ENCODE assay signal across 8 mouse cellular contexts in the genomic region with DNA sequence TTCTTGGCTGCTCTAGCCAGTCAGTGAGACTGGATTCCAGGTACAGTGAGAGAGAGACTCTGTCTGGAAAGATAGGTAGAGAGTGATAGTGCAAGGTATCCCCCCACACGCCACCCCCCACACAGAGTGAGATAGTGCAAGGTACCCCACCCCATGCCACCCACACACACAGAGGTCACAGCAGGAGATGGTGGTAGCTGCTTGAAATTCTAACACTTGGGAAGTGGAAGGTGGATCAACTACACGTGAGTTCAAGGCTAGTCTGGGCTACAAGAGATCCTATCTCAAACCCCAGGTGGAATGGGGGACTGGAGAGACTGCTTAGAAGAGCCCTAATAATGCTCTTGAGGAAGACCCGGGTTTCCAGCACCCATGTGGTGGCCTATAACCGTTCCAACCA. TPM values are rescaled to one million over a fixed set of nuclear protein-coding genes. Genes with fewer than 3 reads are reported as not detected.
DNase-seq lines count a peak whose midpoint lies in the region; ATAC-seq and TF ChIP-seq lines count a peak whose summit lies in the region.

No protein-coding gene starts in this region.

- DNase-seq in layer of hippocampus, adult 2 months (ENCODE audit: low spot score in 2 of 2), result no peak
- no peak for DNase-seq in layer of hippocampus, postnatal 25 days (ENCODE audit: extremely low spot score in 1 of 2, low spot score in 1 of 2)
- DNase-seq in right cerebral cortex, postnatal 10 days (ENCODE audit: low spot score in 2 of 2), result no peak
- no peak for DNase-seq in cerebellum, adult 11-12 months
- no peak for DNase-seq in thymus, adult 18-20 months

- peaks cover 25% of the 10 kb centered on the region for H3K4me1 ChIP-seq in embryonic facial prominence, embryonic 13.5 days
- H3K4me1 ChIP-seq in intestine, embryonic 16.5 days (ENCODE audit: control insufficient read depth, insufficient read depth, low read length), result peaks cover 6% of the 10 kb centered on the region
- peaks cover 57% of the 10 kb centered on the region for H3K4me1 ChIP-seq in neural tube, embryonic 13.5 days (replicated peaks)

- WGBS in embryonic facial prominence, embryonic 13.5 days, result 51% methylated on average over 4 of the region's 4 CpGs
- 28% methylated on average over 4 of the region's 4 CpGs for WGBS in intestine, embryonic 16.5 days
- 43% methylated on average over 4 of the region's 4 CpGs for WGBS in neural tube, embryonic 13.5 days

- no peaks in the 10 kb centered on the region for H3K9me3 ChIP-seq in embryonic facial prominence, embryonic 13.5 days
- no peaks in the 10 kb centered on the region for H3K9me3 ChIP-seq in intestine, embryonic 16.5 days (ENCODE audit: control insufficient read depth, low read length)
- no peaks in the 10 kb centered on the region for H3K9me3 ChIP-seq in neural tube, embryonic 13.5 days

- TF ChIP-seq CTCF in layer of hippocampus, adult 2 months (conservative IDR thresholded peaks at IDR 0.05), result no peak

- H3K27ac ChIP-seq in layer of hippocampus, adult 2 months, result peak overlapping the region; percentile 92; the same call in 1 of the 2 replicates
- H3K27ac ChIP-seq in embryonic facial prominence, embryonic 13.5 days, result no peak overlapping the region
- H3K27ac ChIP-seq in intestine, embryonic 16.5 days (ENCODE audit: low read length), result peak overlapping the region; percentile 8; the same call in 1 of the 2 replicates
- no peak overlapping the region for H3K27ac ChIP-seq in neural tube, embryonic 13.5 days (replicated peaks)

- peak overlapping the region; percentile 85 for H3K4me3 ChIP-seq in layer of hippocampus, adult 2 months
- peak overlapping the region; percentile 70 for H3K4me3 ChIP-seq in embryonic facial prominence, embryonic 13.5 days
- H3K4me3 ChIP-seq in intestine, embryonic 16.5 days (ENCODE audit: low read length), result peak overlapping the region; percentile 70
- peak overlapping the region; percentile 65 for H3K4me3 ChIP-seq in neural tube, embryonic 13.5 days

- H3K4me2 ChIP-seq in embryonic facial prominence, embryonic 13.5 days, result peak overlapping the region; percentile 78
- H3K4me2 ChIP-seq in intestine, embryonic 16.5 days (ENCODE audit: low read depth, low read length), result peak overlapping the region; percentile 65
- peak overlapping the region; percentile 84 for H3K4me2 ChIP-seq in neural tube, embryonic 13.5 days

- peak overlapping the region; percentile 86 for H3K9ac ChIP-seq in embryonic facial prominence, embryonic 13.5 days
- peak overlapping the region; percentile 80 for H3K9ac ChIP-seq in intestine, embryonic 16.5 days (ENCODE audit: low read depth, low read length)
- peak overlapping the region; percentile 78 for H3K9ac ChIP-seq in neural tube, embryonic 13.5 days

- H3K36me3 ChIP-seq in embryonic facial prominence, embryonic 13.5 days, result peaks cover 23% of the 10 kb centered on the region
- H3K36me3 ChIP-seq in intestine, embryonic 16.5 days (ENCODE audit: control insufficient read depth, insufficient read depth, low read length), result no peaks in the 10 kb centered on the region
- H3K36me3 ChIP-seq in neural tube, embryonic 13.5 days, result peaks cover 23% of the 10 kb centered on the region

- no peaks in the 10 kb centered on the region for H3K27me3 ChIP-seq in embryonic facial prominence, embryonic 13.5 days
- H3K27me3 ChIP-seq in intestine, embryonic 16.5 days (replicated peaks; ENCODE audit: control insufficient read depth, insufficient read depth, low read length), result no peaks in the 10 kb centered on the region
- H3K27me3 ChIP-seq in neural tube, embryonic 13.5 days, result no peaks in the 10 kb centered on the region

- ATAC-seq in embryonic facial prominence, embryonic 13.5 days (ENCODE audit: insufficient number of reproducible peaks, insufficient read depth, low FRiP score, low TSS enrichment, low read depth), result no peak
- ATAC-seq in intestine, embryonic 16.5 days, result no peak
- peak; percentile 9; the same call in 1 of the 2 replicates for ATAC-seq in neural tube, embryonic 13.5 days (ENCODE audit: low read depth)

RNA-seq across cellular contexts. Expression of gene Gm28048, which starts 0.8 kb away (rescaled TPM):
- total RNA-seq in layer of hippocampus, adult 2 months (2021), result 10 to 100 TPM in 1 of 2 experiments, 1 to 10 TPM in 1; 9.3 to 11.1 TPM
- 10 to 100 TPM in 1 of 2 experiments, 1 to 10 TPM in 1; 9.5 to 10.4 TPM for total RNA-seq in layer of hippocampus, postnatal 25 days (2021)
- 8.6 and 12.3 TPM in 2 replicates for polyA plus RNA-seq in embryonic facial prominence, embryonic 13.5 days (2015; fragmentation: Nextera tagmentation; extraction: Ambion mirVana)
- 11.2 and 12.0 TPM in 2 replicates for polyA plus RNA-seq in intestine, embryonic 16.5 days (2015; fragmentation: Nextera tagmentation; extraction: Ambion mirVana)
- 6.7 and 7.4 TPM in 2 replicates for polyA plus RNA-seq in neural tube, embryonic 13.5 days (2015; fragmentation: Nextera tagmentation; extraction: Ambion mirVana)

RNA-seq across cellular contexts. Expression of gene Commd1, which starts 1.1 kb away (rescaled TPM):
- 10 to 100 TPM; 51.2 to 60.4 TPM for total RNA-seq in layer of hippocampus, adult 2 months (2021)
- total RNA-seq in layer of hippocampus, postnatal 25 days (2021), result 10 to 100 TPM; 50.9 to 62.2 TPM
- polyA plus RNA-seq in embryonic facial prominence, embryonic 13.5 days (2015; fragmentation: Nextera tagmentation; extraction: Ambion mirVana), result 387 and 398 TPM in 2 replicates
- 320 and 339 TPM in 2 replicates for polyA plus RNA-seq in intestine, embryonic 16.5 days (2015; fragmentation: Nextera tagmentation; extraction: Ambion mirVana)
- polyA plus RNA-seq in neural tube, embryonic 13.5 days (2015; fragmentation: Nextera tagmentation; extraction: Ambion mirVana), result 302 and 308 TPM in 2 replicates

RNA-seq across cellular contexts. Expression of gene Zrsr1, which starts 9.2 kb away (rescaled TPM):
- 10 to 100 TPM; 67.3 to 67.9 TPM for total RNA-seq in layer of hippocampus, adult 2 months (2021)
- 10 to 100 TPM; 56.5 to 61.7 TPM for total RNA-seq in layer of hippocampus, postnatal 25 days (2021)
- 4.0 and 4.8 TPM in 2 replicates for polyA plus RNA-seq in embryonic facial prominence, embryonic 13.5 days (2015; fragmentation: Nextera tagmentation; extraction: Ambion mirVana)
- polyA plus RNA-seq in intestine, embryonic 16.5 days (2015; fragmentation: Nextera tagmentation; extraction: Ambion mirVana), result 1.8 and 2.2 TPM in 2 replicates
- 8.9 and 9.4 TPM in 2 replicates for polyA plus RNA-seq in neural tube, embryonic 13.5 days (2015; fragmentation: Nextera tagmentation; extraction: Ambion mirVana)

RNA-seq across cellular contexts. Expression of gene Cct4, which starts 9.3 kb away (rescaled TPM):
- total RNA-seq in layer of hippocampus, adult 2 months (2021), result 100 to 1,000 TPM; 100 TPM
- total RNA-seq in layer of hippocampus, postnatal 25 days (2021), result 100 to 1,000 TPM in 1 of 2 experiments, 10 to 100 TPM in 1; 99.5 to 114 TPM
- polyA plus RNA-seq in embryonic facial prominence, embryonic 13.5 days (2015; fragmentation: Nextera tagmentation; extraction: Ambion mirVana), result 285 and 289 TPM in 2 replicates
- polyA plus RNA-seq in intestine, embryonic 16.5 days (2015; fragmentation: Nextera tagmentation; extraction: Ambion mirVana), result 214 and 241 TPM in 2 replicates
- polyA plus RNA-seq in neural tube, embryonic 13.5 days (2015; fragmentation: Nextera tagmentation; extraction: Ambion mirVana), result 306 and 322 TPM in 2 replicates

RNA-seq across cellular contexts. Expression of gene Fam161a, which starts 26.3 kb away (rescaled TPM):
- total RNA-seq in layer of hippocampus, adult 2 months (2021), result 1 to 10 TPM; 4.6 to 5.2 TPM
- 1 to 10 TPM; 4.2 to 6.3 TPM for total RNA-seq in layer of hippocampus, postnatal 25 days (2021)
- 3.6 and 3.7 TPM in 2 replicates for polyA plus RNA-seq in embryonic facial prominence, embryonic 13.5 days (2015; fragmentation: Nextera tagmentation; extraction: Ambion mirVana)
- 1.5 and 2.7 TPM in 2 replicates for polyA plus RNA-seq in intestine, embryonic 16.5 days (2015; fragmentation: Nextera tagmentation; extraction: Ambion mirVana)
- 4.1 and 4.9 TPM in 2 replicates for polyA plus RNA-seq in neural tube, embryonic 13.5 days (2015; fragmentation: Nextera tagmentation; extraction: Ambion mirVana)

Comparison
In these comparisons a context has a peak if more than half of its experiments do, and no peak if none do; other contexts are left out.
1. H3K27ac ChIP-seq: peak in layer of hippocampus, adult 2 months (single experiment) and intestine, embryonic 16.5 days (single experiment); none in embryonic facial prominence, embryonic 13.5 days (single experiment) and neural tube, embryonic 13.5 days (single experiment).
2. Peak in every context shown above with its lines, with median percentiles within 50 percentile points of each other: H3K4me3 ChIP-seq, H3K4me2 ChIP-seq and H3K9ac ChIP-seq.